Mouse (Mus musculus): ENCODE measurements at regions not wholly inside any gene's neighbourhood (a gene's known extent, or its start where the extent isn't known, plus 50 kb on each side); places are given as distances from the start of the nearest gene placed in this dataset.
A peak's percentile ranks its signal among the peaks of the same experiment; 100 is the strongest.

DNA sequence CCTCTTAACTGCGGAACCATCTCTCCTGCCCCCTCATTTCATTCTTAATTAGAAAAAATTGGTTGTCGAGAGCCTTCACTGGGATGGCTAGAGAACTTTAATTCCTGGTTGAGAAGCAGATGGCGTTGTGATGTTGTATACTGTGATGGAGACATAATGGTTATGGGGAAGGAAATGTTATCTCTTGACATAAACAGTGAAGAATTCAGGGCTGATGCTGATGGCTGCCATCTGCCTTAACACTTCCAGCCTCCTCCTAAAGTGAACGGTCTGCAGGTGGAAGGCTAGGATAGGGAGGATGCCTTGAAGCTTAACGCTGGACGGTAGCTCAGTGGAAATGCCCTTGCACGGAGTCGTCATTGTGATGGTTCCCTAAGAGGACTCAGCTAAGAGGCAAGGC is 226.4 kb upstream of the Tle3 start:
- no peak for ATAC-seq (ENCODE audit: low FRiP score, low TSS enrichment)
- Histone ChIP-seq H3K27ac (ENCODE audit: low read depth, low read length) (no peak overlapping the region), H3K36me3 (ENCODE audit: control insufficient read depth, insufficient read depth, low read length) (no peaks in the 10 kb centered on the region), H3K4me3 (ENCODE audit: low read length) (no peak overlapping the region), H3K9ac (ENCODE audit: low read depth, low read length) (no peak overlapping the region), H3K9me3 (ENCODE audit: control insufficient read depth, low read length) (no peaks in the 10 kb centered on the region), H3K4me1 (ENCODE audit: control insufficient read depth, insufficient read depth, low read length) (no peaks in the 10 kb centered on the region), H3K4me2 (replicated peaks; ENCODE audit: low read depth, low read length) (no peak overlapping the region), H3K27me3 (ENCODE audit: control insufficient read depth, insufficient read depth, low read length) (no peaks in the 10 kb centered on the region)
- WGBS = 69% methylated on average over 8 of the region's 8 CpGs

DNA sequence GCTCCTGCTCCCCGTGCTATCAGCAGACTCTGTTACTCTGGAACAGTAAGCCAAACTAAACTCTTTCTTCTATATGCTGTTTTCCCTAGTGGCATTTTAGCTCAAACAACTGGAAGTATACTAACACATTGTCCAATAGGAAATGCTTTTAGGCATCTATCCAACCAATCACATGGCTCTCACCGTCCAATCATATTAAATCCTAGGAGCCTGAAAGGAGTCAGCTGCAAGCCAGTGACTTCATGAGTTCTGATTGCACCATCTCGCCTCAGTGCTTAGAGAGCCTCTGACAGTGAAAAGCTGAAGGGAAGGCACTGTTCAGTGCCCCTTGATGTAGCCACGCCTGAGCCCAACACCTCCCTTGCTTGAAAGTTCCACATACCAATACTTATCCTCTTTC is 221.0 kb upstream of the Tle3 start:
- ATAC-seq (ENCODE audit: low FRiP score, low TSS enrichment) = no peak
- Histone ChIP-seq H3K4me3 (ENCODE audit: low read length) (no peak overlapping the region), H3K27me3 (ENCODE audit: control insufficient read depth, insufficient read depth, low read length) (no peaks in the 10 kb centered on the region), H3K9ac (ENCODE audit: low read depth, low read length) (no peak overlapping the region), H3K4me1 (ENCODE audit: control insufficient read depth, insufficient read depth, low read length) (peaks cover 12% of the 10 kb centered on the region), H3K36me3 (ENCODE audit: control insufficient read depth, insufficient read depth, low read length) (no peaks in the 10 kb centered on the region), H3K9me3 (ENCODE audit: control insufficient read depth, low read length) (no peaks in the 10 kb centered on the region), H3K27ac (ENCODE audit: low read depth, low read length) (no peak overlapping the region), H3K4me2 (replicated peaks; ENCODE audit: low read depth, low read length) (no peak overlapping the region)
- 82% methylated on average over 4 of the region's 4 CpGs for WGBS

- 50% methylated on average over 12 of the region's 12 CpGs for WGBS
- peak; percentile 55; the same call in 1 of the 2 replicates for ATAC-seq (ENCODE audit: low FRiP score, low TSS enrichment)
Measured at GRCm38 (mm10) chr9:61151901-61152337, 220.2 kb upstream of the Tle3 start.

GRCm38 (mm10) chr9:61154721-61155120 is 217.4 kb upstream of the Tle3 start:
- H3K9ac ChIP-seq (ENCODE audit: low read depth, low read length) = no peak overlapping the region

More at GRCm38 (mm10) chr9:61151901-61152337, 220.2 kb upstream of the Tle3 start:
- no peak overlapping the region for H3K4me3 ChIP-seq (ENCODE audit: low read length)
- H3K27me3 ChIP-seq (ENCODE audit: control insufficient read depth, insufficient read depth, low read length) = no peaks in the 10 kb centered on the region
- H3K9ac ChIP-seq (ENCODE audit: low read depth, low read length) = no peak overlapping the region
- no peaks in the 10 kb centered on the region for H3K36me3 ChIP-seq (ENCODE audit: control insufficient read depth, insufficient read depth, low read length)
- H3K27ac ChIP-seq (ENCODE audit: low read depth, low read length) = no peak overlapping the region
- H3K4me1 ChIP-seq (ENCODE audit: control insufficient read depth, insufficient read depth, low read length) = peaks cover 13% of the 10 kb centered on the region
- H3K9me3 ChIP-seq (ENCODE audit: control insufficient read depth, low read length) = no peaks in the 10 kb centered on the region
- no peak overlapping the region for H3K4me2 ChIP-seq (replicated peaks; ENCODE audit: low read depth, low read length)

DNA sequence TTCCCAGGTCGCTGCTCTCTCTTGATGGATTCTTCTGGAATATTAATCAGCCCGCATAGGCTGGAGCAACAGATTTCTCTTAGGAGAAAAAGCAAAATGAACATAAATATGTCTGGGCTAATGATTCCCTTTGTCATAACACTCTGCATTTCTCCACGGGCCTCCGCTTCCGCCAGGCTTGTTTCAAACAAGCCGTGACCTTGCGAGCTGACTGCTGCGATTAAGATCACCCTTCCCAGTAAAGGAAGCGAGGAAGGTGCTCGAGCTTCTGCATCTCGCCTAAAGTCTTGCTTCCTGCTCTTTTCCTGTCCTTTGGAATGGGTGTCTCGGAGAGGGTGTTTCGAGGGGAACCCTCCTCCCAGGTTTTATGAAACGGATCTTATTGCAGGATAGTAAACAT is 216.3 kb upstream of the Tle3 start:
- Histone ChIP-seq H3K9me3 (ENCODE audit: control insufficient read depth, low read length) (no peaks in the 10 kb centered on the region), H3K4me3 (ENCODE audit: low read length) (no peak overlapping the region), H3K9ac (ENCODE audit: low read depth, low read length) (no peak overlapping the region), H3K36me3 (ENCODE audit: control insufficient read depth, insufficient read depth, low read length) (no peaks in the 10 kb centered on the region), H3K27ac (ENCODE audit: low read depth, low read length) (no peak overlapping the region), H3K27me3 (ENCODE audit: control insufficient read depth, insufficient read depth, low read length) (no peaks in the 10 kb centered on the region), H3K4me2 (replicated peaks; ENCODE audit: low read depth, low read length) (no peak overlapping the region; the same call in 1 of the 2 replicates), H3K4me1 (ENCODE audit: control insufficient read depth, insufficient read depth, low read length) (peaks cover 34% of the 10 kb centered on the region)
- WGBS = 17% methylated on average over 14 of the region's 14 CpGs
- no peak for ATAC-seq (ENCODE audit: low FRiP score, low TSS enrichment)

More at GRCm38 (mm10) chr9:61154721-61155120, 217.4 kb upstream of the Tle3 start:
- 39% methylated on average over 6 of the region's 6 CpGs for WGBS
- peaks cover 31% of the 10 kb centered on the region for H3K4me1 ChIP-seq (ENCODE audit: control insufficient read depth, insufficient read depth, low read length)
- H3K4me2 ChIP-seq (replicated peaks; ENCODE audit: low read depth, low read length) = no peak overlapping the region
- no peaks in the 10 kb centered on the region for H3K9me3 ChIP-seq (ENCODE audit: control insufficient read depth, low read length)
- no peak overlapping the region for H3K27ac ChIP-seq (ENCODE audit: low read depth, low read length)
- no peaks in the 10 kb centered on the region for H3K27me3 ChIP-seq (ENCODE audit: control insufficient read depth, insufficient read depth, low read length)
- no peaks in the 10 kb centered on the region for H3K36me3 ChIP-seq (ENCODE audit: control insufficient read depth, insufficient read depth, low read length)
- no peak overlapping the region for H3K4me3 ChIP-seq (ENCODE audit: low read length)
- ATAC-seq (ENCODE audit: low FRiP score, low TSS enrichment) = no peak

GRCm38 (mm10) chr9:61158192-61158770 is 213.9 kb upstream of the Tle3 start:
- peak; percentile 29; the same call in 1 of the 2 replicates for ATAC-seq (ENCODE audit: low FRiP score, low TSS enrichment)

GRCm38 (mm10) chr9:61159159-61159558 is 213.0 kb upstream of the Tle3 start:
- H3K27me3 ChIP-seq (ENCODE audit: control insufficient read depth, insufficient read depth, low read length) = no peaks in the 10 kb centered on the region
- no peak for ATAC-seq (ENCODE audit: low FRiP score, low TSS enrichment)
- no peak overlapping the region for H3K4me2 ChIP-seq (replicated peaks; ENCODE audit: low read depth, low read length)
- no peaks in the 10 kb centered on the region for H3K36me3 ChIP-seq (ENCODE audit: control insufficient read depth, insufficient read depth, low read length)
- H3K4me1 ChIP-seq (ENCODE audit: control insufficient read depth, insufficient read depth, low read length) = peaks cover 43% of the 10 kb centered on the region
- no peak overlapping the region for H3K9ac ChIP-seq (ENCODE audit: low read depth, low read length)
- H3K27ac ChIP-seq (ENCODE audit: low read depth, low read length) = no peak overlapping the region
- no peaks in the 10 kb centered on the region for H3K9me3 ChIP-seq (ENCODE audit: control insufficient read depth, low read length)
- 64% methylated on average over 2 of the region's 2 CpGs for WGBS
- no peak overlapping the region for H3K4me3 ChIP-seq (ENCODE audit: low read length)

More at GRCm38 (mm10) chr9:61158192-61158770, 213.9 kb upstream of the Tle3 start:
- Histone ChIP-seq H3K36me3 (ENCODE audit: control insufficient read depth, insufficient read depth, low read length) (no peaks in the 10 kb centered on the region), H3K4me2 (replicated peaks; ENCODE audit: low read depth, low read length) (no peak overlapping the region), H3K4me1 (ENCODE audit: control insufficient read depth, insufficient read depth, low read length) (peaks cover 37% of the 10 kb centered on the region), H3K4me3 (ENCODE audit: low read length) (no peak overlapping the region), H3K27me3 (ENCODE audit: control insufficient read depth, insufficient read depth, low read length) (no peaks in the 10 kb centered on the region), H3K9me3 (ENCODE audit: control insufficient read depth, low read length) (no peaks in the 10 kb centered on the region), H3K9ac (ENCODE audit: low read depth, low read length) (no peak overlapping the region), H3K27ac (ENCODE audit: low read depth, low read length) (0 out of 2 replicates have a peak overlapping the region, but pooled peaks have one; percentile 24)
- WGBS = 18% methylated on average over 10 of the region's 10 CpGs

DNA sequence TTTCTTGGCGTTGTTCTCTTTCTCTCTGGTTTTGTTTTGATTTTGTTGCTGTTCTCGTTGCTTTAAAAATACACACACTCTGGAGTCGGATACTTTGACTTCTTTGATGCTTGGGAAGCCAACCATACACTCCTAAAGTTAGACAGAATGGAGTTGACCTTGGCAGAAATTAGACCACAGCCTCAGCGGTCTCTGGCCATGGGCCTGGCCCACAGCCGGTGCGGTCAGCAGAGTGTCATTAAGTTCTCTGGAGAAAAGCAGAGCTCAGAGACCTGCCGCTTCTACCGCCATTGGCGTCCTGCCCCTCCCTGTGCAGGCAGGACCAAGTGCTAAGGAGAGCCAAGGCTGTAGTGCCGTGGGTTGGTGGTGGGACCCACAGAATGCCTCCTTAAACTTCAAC is 212.6 kb upstream of the Tle3 start:
- H3K36me3 ChIP-seq (ENCODE audit: control insufficient read depth, insufficient read depth, low read length) = no peaks in the 10 kb centered on the region
- H3K4me1 ChIP-seq (ENCODE audit: control insufficient read depth, insufficient read depth, low read length) = peaks cover 48% of the 10 kb centered on the region
- H3K4me3 ChIP-seq (ENCODE audit: low read length) = no peak overlapping the region
- no peaks in the 10 kb centered on the region for H3K9me3 ChIP-seq (ENCODE audit: control insufficient read depth, low read length)
- WGBS = 27% methylated on average over 10 of the region's 10 CpGs
- no peak overlapping the region for H3K9ac ChIP-seq (ENCODE audit: low read depth, low read length)
- H3K27me3 ChIP-seq (ENCODE audit: control insufficient read depth, insufficient read depth, low read length) = no peaks in the 10 kb centered on the region
- ATAC-seq (ENCODE audit: low FRiP score, low TSS enrichment) = no peak
- H3K4me2 ChIP-seq (replicated peaks; ENCODE audit: low read depth, low read length) = no peak overlapping the region
- H3K27ac ChIP-seq (ENCODE audit: low read depth, low read length) = no peak overlapping the region

DNA sequence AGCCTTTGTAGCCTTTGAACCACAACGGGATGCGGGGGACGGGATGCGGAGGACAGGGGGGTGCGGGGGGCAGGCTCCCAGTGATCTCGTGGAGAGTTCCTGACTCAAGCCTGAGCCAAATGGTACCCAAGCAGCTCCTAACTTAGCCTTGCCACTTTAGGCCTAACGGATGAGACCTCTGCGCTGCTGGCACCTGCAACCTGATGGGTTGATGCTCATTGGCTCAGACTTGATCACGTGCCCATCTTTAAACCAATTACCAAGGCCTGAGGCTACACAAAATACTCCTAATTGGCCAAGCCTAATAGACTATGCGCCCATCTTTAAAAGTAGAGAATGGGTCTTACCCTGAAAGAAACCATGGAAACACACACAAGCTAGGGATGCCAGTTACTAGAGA is 209.3 kb upstream of the Tle3 start:
- Histone ChIP-seq H3K4me1 (ENCODE audit: control insufficient read depth, insufficient read depth, low read length) (peaks cover 38% of the 10 kb centered on the region), H3K36me3 (ENCODE audit: control insufficient read depth, insufficient read depth, low read length) (no peaks in the 10 kb centered on the region), H3K27me3 (ENCODE audit: control insufficient read depth, insufficient read depth, low read length) (no peaks in the 10 kb centered on the region), H3K9me3 (ENCODE audit: control insufficient read depth, low read length) (no peaks in the 10 kb centered on the region), H3K9ac (ENCODE audit: low read depth, low read length) (no peak overlapping the region), H3K4me3 (ENCODE audit: low read length) (no peak overlapping the region), H3K27ac (ENCODE audit: low read depth, low read length) (0 out of 2 replicates have a peak overlapping the region, but pooled peaks have one; percentile 4), H3K4me2 (replicated peaks; ENCODE audit: low read depth, low read length) (no peak overlapping the region)
- 90% methylated on average over 10 of the region's 10 CpGs for WGBS
- ATAC-seq (ENCODE audit: low FRiP score, low TSS enrichment) = no peak

All from kidney, embryonic 14.5 days (tissue).